Mouse (Mus musculus) kidney, postnatal 10 days (tissue): ENCODE results near the gene Tlr12.
A peak's percentile ranks its signal among the peaks of the same experiment; 100 is the strongest.
"Not testable (repeated sequence)": the region's sequence is repeated elsewhere in the genome, so short reads cannot be mapped to it uniquely, and the experiment has no call there.

Experiments
- DNase-seq: peaks from one replicate; pipeline ENCODE4 v3.0.0; 2021; ENCODE audit warnings: mixed read lengths

Gene Tlr12

DNA sequence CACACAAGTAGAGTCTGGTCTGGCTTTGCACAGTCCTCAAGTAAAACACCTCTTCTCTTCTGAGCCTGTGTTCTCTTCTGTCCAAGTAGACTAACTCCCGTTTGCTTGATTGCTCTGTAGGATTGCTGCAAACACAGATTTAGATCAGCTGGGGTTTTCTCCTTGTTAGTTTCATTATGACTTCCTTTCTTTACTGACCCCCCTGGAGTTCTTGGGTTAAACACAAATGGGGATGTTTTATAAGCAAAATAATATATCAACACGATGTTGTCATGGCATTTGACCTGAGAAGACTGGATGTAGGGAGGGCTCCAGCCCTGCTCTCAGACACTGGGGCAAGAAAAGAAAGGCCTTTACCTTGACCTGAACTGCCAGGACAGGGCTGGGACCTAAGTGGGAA lies 544 bp upstream of the Tlr12 start:
- DNase-seq: no peak

GRCm38 (mm10) chr4:128617363-128618120 lies 877 bp downstream of the Tlr12 start:
- DNase-seq: peak; percentile 54

DNA sequence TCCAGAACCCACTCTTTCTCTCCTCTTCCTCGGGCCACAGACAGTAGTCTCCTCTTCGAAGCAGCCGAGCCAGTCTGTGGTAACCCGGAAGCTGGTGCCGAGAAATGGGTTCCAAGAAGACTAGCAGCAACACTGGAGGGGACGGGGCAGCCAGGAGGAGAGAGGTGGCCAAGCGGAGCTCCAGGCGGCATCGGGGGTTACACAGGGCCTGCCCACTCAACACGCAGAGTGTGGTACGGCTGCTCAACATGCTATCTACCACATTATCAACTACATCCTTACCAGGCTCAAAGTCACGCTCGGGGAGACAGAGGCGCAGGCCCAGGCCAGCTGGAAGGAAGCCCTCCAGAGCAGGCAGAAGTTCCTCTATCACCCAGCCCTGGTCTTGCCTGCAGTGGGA lies 2.7 kb downstream of the Tlr12 start:
- DNase-seq: no peak

GRCm38 (mm10) chr4:128613326-128613725 lies 5.1 kb downstream of the Tlr12 start:
- DNase-seq: peak; percentile 66

GRCm38 (mm10) chr4:128611726-128612125 lies 6.7 kb downstream of the Tlr12 start:
- DNase-seq: not testable (repeated sequence)

DNA sequence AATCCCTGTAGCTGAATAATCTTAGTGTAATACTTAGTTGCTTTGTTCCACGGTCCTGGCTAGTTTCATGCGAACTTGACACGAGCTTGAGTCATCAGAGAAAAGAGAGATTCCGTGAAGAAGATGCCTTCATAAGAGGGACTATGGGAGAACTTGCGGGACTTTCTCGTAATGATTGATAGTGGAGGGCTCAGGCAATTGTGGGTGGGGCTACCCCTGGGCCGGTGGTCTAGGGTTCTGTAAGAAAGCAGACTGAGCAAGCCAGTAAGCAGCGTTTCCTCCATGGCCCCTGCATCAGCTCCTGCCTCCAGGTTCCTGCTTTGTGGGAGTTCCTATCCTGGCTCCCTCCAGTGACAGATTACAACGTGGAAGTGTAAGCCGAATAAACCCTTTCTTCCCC lies 7.7 kb downstream of the Tlr12 start:
- no peak for DNase-seq

GRCm38 (mm10) chr4:128609925-128610402 lies 8.5 kb downstream of the Tlr12 start, which contains the start of gene Zscan20:
Gene Zscan20 (minus strand): TSS chr4:128610098.
- peak; percentile 97 for DNase-seq

DNA sequence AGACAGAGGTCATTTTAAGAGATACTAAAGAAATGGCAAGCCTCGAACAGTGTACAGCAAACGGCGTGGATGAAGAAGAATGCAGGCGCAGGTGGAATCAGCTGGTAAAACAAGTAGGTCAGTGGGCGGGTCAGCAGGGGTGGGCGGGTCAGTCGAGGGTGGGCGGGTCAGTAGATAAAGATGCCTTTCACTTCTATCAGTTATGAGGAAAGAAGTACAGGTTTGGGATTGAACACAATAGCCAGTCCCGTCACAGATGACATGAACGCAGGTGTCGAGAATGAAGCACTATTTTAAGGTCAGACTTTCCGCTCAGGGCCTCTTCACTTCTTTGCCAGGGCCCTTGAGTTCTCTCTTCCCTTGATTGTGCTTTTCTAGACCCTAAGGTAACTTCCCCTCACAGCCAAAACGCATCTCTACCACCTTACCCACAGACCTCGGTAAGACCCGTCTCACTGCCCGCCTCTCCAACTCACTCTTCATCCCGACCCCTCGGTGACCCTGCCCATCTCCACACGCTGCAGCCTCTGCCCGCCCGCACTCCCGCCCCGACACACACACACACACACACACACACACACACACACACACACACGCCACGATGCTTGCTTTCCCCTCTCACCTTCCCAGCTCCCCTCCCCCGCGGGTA lies 9.0 kb downstream of the Tlr12 start:
- DNase-seq: peak; percentile 30

DNA sequence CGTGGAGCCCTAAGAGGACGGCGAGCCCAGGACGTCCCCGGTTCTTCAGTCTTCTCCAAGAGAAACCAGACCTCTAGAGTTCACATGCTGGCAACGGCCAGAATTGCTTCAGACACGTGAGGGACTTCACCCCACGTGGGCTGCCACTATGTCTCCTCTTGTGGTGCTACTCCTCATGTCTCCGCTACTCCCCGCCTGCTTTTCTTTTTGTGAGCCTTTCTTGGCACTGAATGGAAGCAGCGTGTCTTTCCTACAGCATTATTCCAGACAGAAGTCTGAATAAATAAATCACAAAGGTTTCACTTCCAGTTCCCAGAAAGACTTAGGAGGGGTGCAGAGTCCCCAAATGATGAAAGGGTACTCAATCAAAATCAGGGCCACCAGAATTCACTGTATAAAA lies 10.8 kb downstream of the Tlr12 start:
- no peak for DNase-seq

GRCm38 (mm10) chr4:128606586-128606985 lies 11.8 kb downstream of the Tlr12 start:
- no peak for DNase-seq

GRCm38 (mm10) chr4:128597801-128598560 lies 20.4 kb downstream of the Tlr12 start:
- DNase-seq: no peak

DNA sequence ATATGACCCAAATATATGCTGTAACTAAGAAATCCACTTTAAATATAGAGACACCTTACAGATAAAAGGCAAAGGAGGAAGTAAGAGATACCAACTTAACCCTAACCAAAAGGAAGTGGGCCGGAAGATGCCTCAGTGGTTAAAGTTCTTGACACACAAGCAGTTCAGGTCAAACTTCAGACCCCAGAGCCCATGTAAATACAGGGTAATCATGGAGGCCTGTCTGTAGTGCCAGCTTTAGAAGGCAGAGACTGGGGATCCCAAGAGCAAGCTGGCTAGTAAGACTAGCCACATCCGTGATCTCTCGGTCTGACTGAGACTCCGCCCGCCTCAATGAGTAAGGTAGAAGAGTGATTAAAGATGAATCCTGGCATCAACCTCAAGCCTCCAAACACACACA lies 24.4 kb downstream of the Tlr12 start:
- DNase-seq: no peak

- no peak for DNase-seq
Measured at GRCm38 (mm10) chr4:128593286-128593685, 25.1 kb downstream of the Tlr12 start.

- peak; percentile 28 for DNase-seq
Measured at GRCm38 (mm10) chr4:128579182-128579581, 39.2 kb downstream of the Tlr12 start.

DNA sequence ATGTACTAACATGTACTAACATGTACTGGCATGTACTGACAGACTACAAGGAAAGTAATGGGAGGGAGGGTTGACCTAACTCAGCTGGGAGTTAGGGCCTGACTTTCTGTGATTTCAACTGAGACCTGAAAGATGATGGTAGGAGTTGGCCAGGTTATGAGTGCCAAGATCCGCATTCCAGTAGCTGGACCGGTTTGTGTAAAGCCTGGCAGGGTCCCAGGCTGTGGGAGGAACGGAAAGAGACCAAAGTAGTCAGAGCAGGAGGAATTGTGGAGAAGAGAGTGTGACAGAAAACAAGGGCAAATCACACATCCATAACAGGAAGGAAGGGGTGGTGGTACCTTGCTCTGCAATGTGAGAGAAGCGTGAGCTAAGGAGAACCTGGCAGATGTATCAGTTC lies 42.6 kb downstream of the Tlr12 start:
- peak; percentile 18 for DNase-seq
